Mouse (Mus musculus) pancreas, adult 10 weeks (tissue): ENCODE measurements around the gene Gm3139. TPM values are rescaled to one million over a fixed set of nuclear protein-coding genes. Genes with fewer than 3 reads are reported as not detected.

Experiments used
- polyA plus RNA-seq: library from polyadenylated mRNA; stranded (reverse); fragments of 350-450 nt; fragmentation: Illumina TruSeq; extraction: RNeasy Lipid Tissue Mini Kit (QIAGEN cat#74804); gene quantifications from one replicate; pipeline ENCODE4 v1.2.3, GENCODE M21; 2015; ENCODE audit warnings: low read depth, low replicate concordance; ENCODE audit not compliant: insufficient read depth

Gene Gm3139
- polyA plus RNA-seq: not detected

GRCm38 (mm10) chr5:94525987-94526386 is at the start of gene Gm3139:
Gene Gm3139 (plus strand): TSS chr5:94526287.

Other genes starting within 250 kb of the Gm3139 start
- not detected for gene A430089I19Rik, start 219.5 kb upstream of the Gm3139 start, polyA plus RNA-seq
- gene Gm6502, start 211.9 kb upstream of the Gm3139 start, polyA plus RNA-seq: not detected
- gene AA792892, start 186.5 kb upstream of the Gm3139 start, polyA plus RNA-seq: not detected
- gene Gm7682, start 80.5 kb upstream of the Gm3139 start, polyA plus RNA-seq: not detected
- gene Gm3147, start 90.1 kb downstream of the Gm3139 start, polyA plus RNA-seq: not detected
- gene Gm6509, start 97.7 kb downstream of the Gm3139 start, polyA plus RNA-seq: not detected
- not detected for gene Gm6205, start 122.1 kb downstream of the Gm3139 start, polyA plus RNA-seq